Mouse (Mus musculus): Measurements from ENCODE around the gene Mical3.

GRCm38 (mm10) chr6:121150126-121150525, 19.3 kb upstream of the Mical3 start:
- TF ChIP-seq CTCF (IDR thresholded peaks at IDR 0.05; ENCODE audit: borderline replicate concordance, insufficient read depth, low read length), result no peak
- no peak for TF ChIP-seq POLR2A (IDR thresholded peaks at IDR 0.05; ENCODE audit: low read depth, low read length)
